Mouse (Mus musculus): ENCODE measurements at regions not wholly inside any gene's neighbourhood (a gene's known extent, or its start where the extent isn't known, plus 50 kb on each side); places are given as distances from the start of the nearest gene placed in this dataset.

- Histone ChIP-seq H3K4me3 (no peak overlapping the region), H3K27ac (no peak overlapping the region)
- no peak for DNase-seq
- TF ChIP-seq CTCF (IDR thresholded peaks at IDR 0.05), result no peak
- intact Hi-C loops (cut with DNase I), result no loop called here
Observed at GRCm38 (mm10) chr1:103360701-103361100, 1407.6 kb upstream of the Cdh20 start.

DNA sequence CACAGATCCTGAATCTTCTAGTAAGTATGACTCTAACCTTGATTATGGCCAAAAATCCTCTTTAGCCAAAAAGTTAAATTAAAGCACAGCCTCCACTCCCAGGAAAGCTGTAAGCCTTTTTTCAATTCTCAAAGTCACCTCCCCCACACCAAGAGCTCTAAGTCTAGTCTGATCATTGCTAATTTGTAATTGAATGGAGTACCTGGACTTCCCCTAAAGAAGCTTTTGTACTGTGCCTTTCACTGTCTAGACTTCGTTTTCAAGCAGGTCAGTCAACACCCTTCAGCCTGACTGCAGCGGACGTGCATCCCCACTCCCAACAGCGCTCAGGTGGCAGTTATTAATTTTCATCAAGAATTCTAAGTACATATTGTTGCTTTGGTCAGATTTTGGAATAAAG, 1395.5 kb upstream of the Cdh20 start:
- H3K4me3 ChIP-seq, result no peak overlapping the region
- DNase-seq, result no peak
- no peak for TF ChIP-seq CTCF (IDR thresholded peaks at IDR 0.05)
- no peak overlapping the region for H3K27ac ChIP-seq
- intact Hi-C loops (cut with DNase I), result no loop called here

DNA sequence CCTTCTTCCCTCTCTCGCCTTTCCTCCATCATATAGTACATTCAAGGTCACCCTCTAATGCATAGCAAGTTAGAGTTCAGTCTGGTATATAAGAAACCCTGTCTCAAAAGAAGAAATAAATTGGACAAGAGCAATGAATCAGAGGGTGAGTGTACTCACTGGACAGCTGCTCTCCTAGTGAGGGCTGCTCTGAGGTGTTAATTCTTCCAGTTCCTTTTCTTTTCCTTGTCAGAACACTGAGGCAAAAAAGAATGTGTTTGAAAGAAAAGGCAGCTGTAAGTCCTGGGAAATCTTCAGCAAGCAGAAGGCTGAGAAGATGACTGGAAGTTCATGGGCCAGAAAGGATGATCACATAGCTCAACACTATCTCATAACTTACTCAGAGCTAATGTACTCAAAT, 1348.2 kb upstream of the Cdh20 start:
- intact Hi-C loops (cut with DNase I), result no loop called here
- Histone ChIP-seq H3K4me3 (no peak overlapping the region), H3K27ac (no peak overlapping the region)
- TF ChIP-seq CTCF (IDR thresholded peaks at IDR 0.05), result no peak
- DNase-seq, result no peak

- Histone ChIP-seq H3K4me3 (no peak overlapping the region), H3K27ac (no peak overlapping the region)
- no peak for TF ChIP-seq CTCF (IDR thresholded peaks at IDR 0.05)
- DNase-seq, result no peak
- intact Hi-C loops (cut with DNase I), result no loop called here
Observed at GRCm38 (mm10) chr1:103420994-103421637, 1347.2 kb upstream of the Cdh20 start.

DNA sequence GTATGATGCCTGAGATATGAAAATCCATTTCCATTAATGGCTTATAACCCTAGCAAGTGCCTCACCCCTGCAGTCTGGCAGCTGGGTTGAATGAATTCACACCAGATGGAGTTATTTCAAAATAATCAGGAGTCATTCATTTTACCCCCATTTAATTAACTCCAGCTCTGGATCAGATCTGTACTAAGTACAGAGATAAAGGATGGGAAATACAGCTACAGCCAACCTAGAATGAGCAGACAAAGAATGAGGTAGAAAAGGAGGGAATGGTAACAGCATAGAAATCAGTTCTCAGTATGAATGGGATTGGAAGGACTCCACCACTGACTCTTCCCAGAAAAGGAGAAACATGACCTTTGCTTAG, 1346.7 kb upstream of the Cdh20 start:
- no peak for TF ChIP-seq CTCF (IDR thresholded peaks at IDR 0.05)
- DNase-seq, result no peak
- no peak overlapping the region for H3K27ac ChIP-seq
- intact Hi-C loops (cut with DNase I), result no loop called here
- H3K4me3 ChIP-seq, result no peak overlapping the region

- Histone ChIP-seq H3K27ac (no peak overlapping the region), H3K4me3 (no peak overlapping the region)
- no peak for TF ChIP-seq CTCF (IDR thresholded peaks at IDR 0.05)
- intact Hi-C loops (cut with DNase I), result no loop called here
- no peak for DNase-seq
Observed at GRCm38 (mm10) chr1:103471514-103471913, 1296.8 kb upstream of the Cdh20 start.

GRCm38 (mm10) chr1:103503464-103504139, 1264.7 kb upstream of the Cdh20 start:
- no peak for TF ChIP-seq CTCF (IDR thresholded peaks at IDR 0.05)
- Histone ChIP-seq H3K4me3 (no peak overlapping the region), H3K27ac (no peak overlapping the region)
- intact Hi-C loops (cut with DNase I), result loop anchor here (10.0 kb wide), 1 partner anchor 151 kb away; no protein-coding TSS in a partner anchor
- no peak for DNase-seq

All from gastrocnemius, adult 2 months (tissue).